Mouse (Mus musculus) cerebellum, adult 2 months (tissue): ENCODE data around the gene Rplp1.

ENCODE experiments used
- CTCF ChIP-seq: fragments of 200-500 bp; IDR thresholded peaks from 2 replicates; pipeline ENCODE4 v1.5.1; 2011; ENCODE audit warnings: low read depth, mild to moderate bottlenecking, control low read depth, low read length, moderate library complexity, borderline replicate concordance; ENCODE audit not compliant: insufficient read depth
- POLR2A ChIP-seq: fragments of 200-500 bp; IDR thresholded peaks from 2 replicates; pipeline ENCODE4 v1.6.1; 2011; ENCODE audit warnings: low read length, control low read depth, borderline replicate concordance; ENCODE audit not compliant: insufficient read depth

GRCm38 (mm10) chr9:61907621-61908295 is 6.6 kb downstream of the Rplp1 start:
- TF ChIP-seq POLR2A, result no peak
- TF ChIP-seq CTCF, result no peak
